Mouse (Mus musculus): Measurements from ENCODE around the gene Tenm3.

DNA sequence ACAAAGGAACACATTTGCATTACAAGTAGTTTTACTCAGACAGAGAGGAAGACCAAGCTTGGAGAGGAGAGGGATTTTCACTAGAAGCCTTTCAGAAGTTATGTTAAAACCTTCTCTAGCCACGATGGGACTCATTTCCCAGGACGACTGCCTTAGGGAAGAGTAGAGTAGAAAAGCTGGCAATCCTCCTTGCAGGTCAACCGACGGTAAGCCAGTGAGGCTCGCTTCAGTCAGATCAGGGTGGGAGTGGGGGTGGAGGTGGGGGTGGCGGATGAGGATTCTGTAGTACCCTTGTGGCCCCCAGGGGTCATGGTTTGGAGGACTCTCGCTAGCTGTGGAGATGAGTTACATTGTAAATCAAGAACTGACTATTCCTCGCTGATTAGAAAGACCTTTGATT is 264.6 kb downstream of the Tenm3 start:
- no peak for TF ChIP-seq POLR2AphosphoS2 (IDR thresholded peaks at IDR 0.05; ENCODE audit: low read depth, low read length)
- no peak for TF ChIP-seq CTCF (conservative IDR thresholded peaks at IDR 0.05 in 1 of 2, IDR thresholded peaks at IDR 0.05 in 1 of 2; ENCODE audit: low read depth in 2 of 2, low read length in 2 of 2)
- no peak for TF ChIP-seq POLR2A (IDR thresholded peaks at IDR 0.05; ENCODE audit: low read depth, low read length)
- no peak for TF ChIP-seq MXI1 (IDR thresholded peaks at IDR 0.05; ENCODE audit: low read depth, low read length)
- TF ChIP-seq MAFK (IDR thresholded peaks at IDR 0.05; ENCODE audit: insufficient replicate concordance, low read length): no peak
- no peak for TF ChIP-seq USF1 (IDR thresholded peaks at IDR 0.05; ENCODE audit: low read depth, low read length)

Data from CH12.LX (cell line).